Mouse (Mus musculus) lung, embryonic 14.5 days (tissue): ENCODE results near the gene Npas1. TPM values are rescaled to one million over a fixed set of nuclear protein-coding genes. Genes with fewer than 3 reads are reported as not detected.

ENCODE experiments used
- ATAC-seq: fragments of 200-750 bp; cut with Nextera tagmentation; 2 replicates; pipeline ENCODE4 v1.8.0; 2017; ENCODE audit warnings: mild to moderate bottlenecking, moderate TSS enrichment, moderate library complexity; ENCODE audit not compliant: insufficient read depth
- DNase-seq: peaks from one replicate; pipeline ENCODE4 v3.0.0-alpha.2; 2015
- H3K27ac ChIP-seq: fragments of 300-500 bp; sonication (generic); 2 replicates; pipeline ENCODE4 v1.5.1; 2014; ENCODE audit warnings: low read depth, mild to moderate bottlenecking, moderate library complexity
- H3K27me3 ChIP-seq: fragments of 300-500 bp; sonication (generic); 2 replicates; pipeline ENCODE4 v1.6.1; 2014; ENCODE audit warnings: low read length, control low read depth; ENCODE audit not compliant: insufficient read depth
- H3K36me3 ChIP-seq: fragments of 300-500 bp; sonication (generic); 2 replicates; pipeline ENCODE4 v1.6.1; 2014; ENCODE audit warnings: control low read depth; ENCODE audit not compliant: insufficient read depth
- H3K4me1 ChIP-seq: fragments of 300-500 bp; sonication (generic); 2 replicates; pipeline ENCODE4 v1.6.1; 2014; ENCODE audit warnings: antibody characterized with exemption, control low read depth; ENCODE audit not compliant: insufficient read depth
- H3K4me2 ChIP-seq: fragments of 300-500 bp; sonication (generic); 2 replicates; pipeline ENCODE4 v1.6.1; 2014; ENCODE audit warnings: mild to moderate bottlenecking
- H3K4me3 ChIP-seq: fragments of 300-500 bp; sonication (generic); 2 replicates; pipeline ENCODE4 v1.5.1; 2014; ENCODE audit warnings: low read depth, low read length
- H3K9ac ChIP-seq: fragments of 300-500 bp; sonication (generic); 2 replicates; pipeline ENCODE4 v1.6.1; 2014
- H3K9me3 ChIP-seq: fragments of 300-500 bp; sonication (generic); 2 replicates; pipeline ENCODE4 v1.6.1; 2016; ENCODE audit warnings: low read depth, low read length, control low read depth
- CTCF ChIP-seq: IDR thresholded peaks from 2 replicates; pipeline ENCODE4 v1.5.1; 2016; ENCODE audit warnings: antibody characterized with exemption, low read depth
- WGBS: fragments of 180-500 bp; shearing (Covaris S2); extraction: QIAGEN DNeasy Blood & Tissue Kit; methylation state at CpG from one replicate; pipeline ENCODE4 v1.1.7; 2014; 5-methylcytosine and 5-hydroxymethylcytosine counted together
- polyA plus RNA-seq: library from polyadenylated mRNA; unstranded; fragments of >200 nt; fragmentation: Nextera tagmentation; extraction: Ambion mirVana; gene quantifications from 2 replicates; pipeline ENCODE4 v1.2.1, GENCODE M21; 2014

Gene Npas1
- polyA plus RNA-seq, 1 experiment from 2014 or later, result not detected

DNA sequence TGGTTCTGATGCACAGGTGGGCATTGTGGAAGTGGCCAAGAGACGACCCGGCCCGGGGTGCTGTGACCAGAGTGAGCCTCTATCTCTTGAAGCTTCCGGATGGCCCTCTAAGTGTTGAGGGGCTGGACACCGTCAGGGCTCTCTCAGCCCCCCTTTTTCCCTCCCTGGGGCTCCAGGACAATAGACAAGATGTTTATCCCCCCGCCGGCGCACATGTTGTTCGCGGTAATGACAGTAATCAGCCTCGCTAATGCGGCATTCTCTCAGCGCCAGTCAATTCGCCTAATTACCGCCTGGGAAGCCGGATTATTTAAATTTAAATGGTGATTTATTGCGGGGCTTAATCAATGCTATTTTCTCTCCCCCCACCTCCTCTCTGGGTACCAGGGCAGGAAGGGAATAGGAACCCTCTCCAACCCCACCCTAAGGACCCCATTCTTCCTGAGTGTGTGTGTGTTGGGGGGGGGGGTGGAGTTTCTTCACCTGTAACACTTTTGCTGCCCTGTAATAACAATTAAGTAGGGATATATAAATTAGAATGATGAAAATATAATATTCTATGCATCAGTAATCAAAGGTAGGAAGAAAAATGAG, 5.3 kb downstream of the Npas1 start:
- H3K4me1 ChIP-seq, result no peaks in the 10 kb centered on the region
- 16% methylated on average over 17 of the region's 17 CpGs for WGBS
- H3K9me3 ChIP-seq, result no peaks in the 10 kb centered on the region
- no peak for TF ChIP-seq CTCF
- peaks cover 59% of the 10 kb centered on the region for H3K27me3 ChIP-seq
- no peak overlapping the region for H3K4me2 ChIP-seq
- H3K4me3 ChIP-seq, result no peak overlapping the region
- no peaks in the 10 kb centered on the region for H3K36me3 ChIP-seq
- no peak for ATAC-seq
- no peak overlapping the region for H3K9ac ChIP-seq
- H3K27ac ChIP-seq, result no peak overlapping the region
- no peak for DNase-seq

DNA sequence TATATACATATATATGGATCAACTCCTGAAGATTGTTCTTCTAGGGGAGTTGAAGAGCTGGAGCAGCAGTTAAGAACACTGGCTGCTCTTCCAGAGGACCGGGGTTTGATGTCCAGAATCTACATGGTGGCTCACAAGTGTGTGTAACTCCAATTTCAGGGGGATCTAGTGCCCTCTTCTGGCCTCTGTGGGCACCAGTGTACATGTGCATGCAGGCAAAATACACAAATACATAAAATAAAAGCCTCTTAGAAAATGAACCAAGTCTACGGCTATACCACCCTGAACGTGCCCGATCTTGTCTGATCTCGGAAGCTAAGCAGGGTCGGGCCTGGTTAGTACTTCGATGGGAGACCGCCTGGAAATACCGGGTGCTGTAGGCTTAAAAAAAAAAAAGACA, 6.0 kb downstream of the Npas1 start:
- H3K27me3 ChIP-seq, result peaks cover 52% of the 10 kb centered on the region
- WGBS, result 35% methylated on average over 9 of the region's 9 CpGs
- DNase-seq, result peak; percentile 67

DNA sequence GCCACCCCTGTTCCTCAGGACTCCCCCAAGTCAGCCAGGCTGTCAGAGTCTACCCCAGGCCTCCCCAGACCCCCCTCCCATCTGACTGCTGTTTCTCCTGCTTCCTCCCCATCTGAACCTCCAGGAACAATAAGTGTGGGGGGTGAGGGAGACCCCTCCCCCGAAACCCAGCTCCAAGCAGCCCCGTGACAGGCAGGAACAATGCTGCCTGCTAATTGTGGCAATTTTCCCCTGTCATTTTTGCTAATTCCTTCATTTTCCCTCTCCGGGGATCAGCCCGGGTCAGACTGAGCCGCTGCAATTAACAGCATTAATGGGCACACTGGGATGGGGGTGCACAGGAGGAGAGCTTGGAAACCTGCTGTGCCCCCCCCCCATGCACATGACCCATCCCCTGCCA, 9.4 kb downstream of the Npas1 start:
- ATAC-seq (no peak), DNase-seq (no peak)
- 37% methylated on average over 5 of the region's 5 CpGs for WGBS
- Histone ChIP-seq H3K36me3 (no peaks in the 10 kb centered on the region), H3K4me1 (no peaks in the 10 kb centered on the region), H3K27me3 (peaks cover 18% of the 10 kb centered on the region), H3K9ac (no peak overlapping the region), H3K4me2 (no peak overlapping the region), H3K9me3 (no peaks in the 10 kb centered on the region), H3K27ac (no peak overlapping the region), H3K4me3 (no peak overlapping the region)
- TF ChIP-seq CTCF, result no peak

More for the DNA sequence above, 6.0 kb downstream of the Npas1 start:
- peak; percentile 35 for TF ChIP-seq CTCF
- Histone ChIP-seq H3K27ac (no peak overlapping the region), H3K4me1 (no peaks in the 10 kb centered on the region), H3K4me3 (no peak overlapping the region), H3K9ac (no peak overlapping the region), H3K9me3 (no peaks in the 10 kb centered on the region), H3K4me2 (no peak overlapping the region), H3K36me3 (no peaks in the 10 kb centered on the region)
- no peak for ATAC-seq

DNA sequence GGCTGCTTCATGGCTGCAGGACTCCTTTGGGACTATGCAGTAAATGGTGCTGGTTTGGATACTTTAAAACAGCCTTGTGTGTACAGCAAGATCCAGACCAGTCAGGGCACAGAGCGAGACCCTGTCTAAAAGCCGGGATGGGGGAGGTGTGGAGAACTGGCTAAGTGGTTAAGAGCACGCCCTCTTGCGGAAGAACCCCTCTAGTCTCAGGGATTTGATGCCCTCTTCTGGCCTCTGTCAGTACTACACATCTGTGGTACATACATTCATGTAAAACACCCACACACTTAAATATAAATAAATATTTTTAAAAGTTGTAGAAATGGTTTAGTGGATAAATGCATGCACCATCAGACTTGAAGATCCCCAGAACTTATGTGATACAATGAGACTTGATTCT, 11.0 kb downstream of the Npas1 start:
- Histone ChIP-seq H3K36me3 (no peaks in the 10 kb centered on the region), H3K27ac (no peak overlapping the region), H3K9ac (no peak overlapping the region), H3K4me1 (no peaks in the 10 kb centered on the region), H3K4me3 (no peak overlapping the region), H3K9me3 (no peaks in the 10 kb centered on the region), H3K27me3 (peaks cover 6% of the 10 kb centered on the region), H3K4me2 (no peak overlapping the region)
- ATAC-seq (no peak), DNase-seq (peak; percentile 58)
- 71% methylated on average over 4 of the region's 4 CpGs for WGBS
- TF ChIP-seq CTCF, result peak; percentile 54

DNA sequence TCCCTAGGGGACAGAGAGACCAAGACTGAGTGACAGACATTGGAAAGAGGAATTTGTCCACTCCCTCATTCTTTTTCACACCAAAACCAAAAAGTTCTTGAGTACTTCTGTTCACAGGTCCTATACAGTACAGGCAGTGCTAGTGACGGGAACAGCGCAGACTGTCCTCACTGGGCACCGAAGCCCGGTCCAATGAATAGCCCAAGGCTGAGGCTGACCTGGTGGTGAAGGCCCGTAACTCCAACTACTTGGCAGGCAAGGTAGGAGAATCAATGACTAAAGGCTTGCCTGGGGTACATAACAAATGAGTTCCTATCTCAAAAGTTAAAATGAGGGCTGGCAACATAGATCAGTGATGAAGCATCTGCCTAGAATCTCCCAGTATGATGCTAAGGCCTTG, 12.0 kb downstream of the Npas1 start:
- Histone ChIP-seq H3K36me3 (no peaks in the 10 kb centered on the region), H3K4me3 (no peak overlapping the region), H3K9ac (no peak overlapping the region), H3K4me2 (no peak overlapping the region), H3K9me3 (no peaks in the 10 kb centered on the region), H3K27me3 (0 out of 2 replicates have a peak, but pooled peaks cover 3% of the 10 kb centered on the region), H3K27ac (no peak overlapping the region), H3K4me1 (no peaks in the 10 kb centered on the region)
- ATAC-seq, result no peak
- no peak for TF ChIP-seq CTCF
- WGBS, result 82% methylated on average over 5 of the region's 5 CpGs
- DNase-seq, result no peak

DNA sequence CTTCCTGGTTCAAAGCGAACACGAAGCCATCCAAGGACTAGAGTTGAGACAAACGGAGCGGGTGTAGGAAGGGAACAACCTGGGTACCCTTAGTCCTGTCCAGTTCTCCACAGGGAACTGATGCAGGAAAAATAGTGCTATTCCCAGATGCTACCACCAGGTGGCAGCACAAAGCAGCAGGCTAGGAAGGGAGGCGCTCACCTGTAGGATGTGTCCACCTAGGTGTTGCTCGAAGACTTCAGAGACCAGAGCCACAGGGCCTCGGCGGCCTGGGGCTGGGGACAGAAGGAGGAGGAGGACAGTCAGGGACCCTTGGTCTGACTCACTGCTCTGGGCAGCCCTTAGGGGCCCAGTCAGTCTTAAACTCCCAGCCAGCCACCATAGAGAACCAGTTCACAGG, 12.4 kb downstream of the Npas1 start:
- WGBS, result 8% methylated on average over 8 of the region's 8 CpGs
- no peaks in the 10 kb centered on the region for H3K9me3 ChIP-seq
- H3K4me1 ChIP-seq, result no peaks in the 10 kb centered on the region
- no peak overlapping the region for H3K9ac ChIP-seq
- H3K27me3 ChIP-seq, result 0 out of 2 replicates have a peak, but pooled peaks cover 3% of the 10 kb centered on the region
- no peak overlapping the region for H3K27ac ChIP-seq
- no peak overlapping the region for H3K4me2 ChIP-seq
- TF ChIP-seq CTCF, result peak; percentile 94
- DNase-seq (peak; percentile 83), ATAC-seq (peak; percentile 45)
- no peak overlapping the region for H3K4me3 ChIP-seq
- H3K36me3 ChIP-seq, result no peaks in the 10 kb centered on the region

DNA sequence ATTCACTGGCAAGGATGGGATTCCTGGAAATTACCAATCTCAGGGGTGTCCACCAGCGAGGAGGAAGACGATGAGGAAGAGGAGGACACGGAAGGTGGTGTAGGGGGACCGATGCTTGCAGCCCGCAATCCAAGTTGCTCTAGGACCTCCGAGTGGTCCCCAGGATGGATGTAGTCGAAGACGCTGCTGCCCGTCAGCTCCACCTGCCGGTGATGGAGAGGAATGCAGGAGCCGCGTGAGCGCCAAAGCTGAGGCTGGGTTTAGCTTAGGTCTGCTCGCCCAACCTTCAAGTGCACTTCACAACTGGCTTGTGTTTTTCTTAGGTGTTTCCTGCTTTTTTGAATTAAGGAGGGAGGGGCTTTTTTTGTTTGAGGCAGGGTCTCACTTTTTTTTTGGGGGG, 14.3 kb downstream of the Npas1 start:
- peak; percentile 94 for DNase-seq
- H3K9me3 ChIP-seq, result no peaks in the 10 kb centered on the region
- 1% methylated on average over 14 of the region's 14 CpGs for WGBS
- peak; percentile 97 for TF ChIP-seq CTCF
- H3K27me3 ChIP-seq, result 0 out of 2 replicates have a peak, but pooled peaks cover 3% of the 10 kb centered on the region
- H3K4me1 ChIP-seq, result no peaks in the 10 kb centered on the region
- H3K9ac ChIP-seq, result no peak overlapping the region
- H3K4me2 ChIP-seq, result no peak overlapping the region
- ATAC-seq, result peak; percentile 72; the same call in 1 of the 2 replicates
- H3K36me3 ChIP-seq, result no peaks in the 10 kb centered on the region
- H3K27ac ChIP-seq, result no peak overlapping the region
- no peak overlapping the region for H3K4me3 ChIP-seq
